Mouse (Mus musculus) CD4-positive, CD25-positive, alpha-beta regulatory T cell (primary cell): ENCODE measurements around the gene Clec4b2. TPM values are rescaled to one million over a fixed set of nuclear protein-coding genes. Genes with fewer than 3 reads are reported as not detected.

Source experiments
- polyA plus RNA-seq: library from polyadenylated mRNA; unstranded; fragments of 100-300 nt; shearing (Covaris generic); gene quantifications from one replicate; pipeline ENCODE4 v1.2.1, GENCODE M21; 2017

Gene Clec4b2
- polyA plus RNA-seq: not detected

GRCm38 (mm10) chr6:123172593-123172992 is at the start of gene Clec4b2:
TSS of gene Clec4b2 (plus strand) at chr6:123172893.

GRCm38 (mm10) chr6:123229644-123230043 is 57.0 kb downstream of the Clec4b2 start, which contains the start of gene Clec4n:
TSS of gene Clec4n (plus strand) at chr6:123229843.

Other genes starting within 250 kb of the Clec4b2 start
- gene Clec4a3, start 220.4 kb upstream of the Clec4b2 start, polyA plus RNA-seq: 0.20 TPM
- 0.31 TPM for gene Clec4a4, start 182.5 kb upstream of the Clec4b2 start, polyA plus RNA-seq
- 0.32 TPM for gene Clec4b1, start 122.9 kb upstream of the Clec4b2 start, polyA plus RNA-seq
- 0.32 TPM for gene Clec4a2, start 66.5 kb upstream of the Clec4b2 start, polyA plus RNA-seq
- gene Clec4n, start 57.0 kb downstream of the Clec4b2 start, polyA plus RNA-seq: 3.3 TPM
- not detected for gene Clec4d, start 89.2 kb downstream of the Clec4b2 start, polyA plus RNA-seq
- gene Clec4e, start 117.0 kb downstream of the Clec4b2 start, polyA plus RNA-seq: not detected
- not detected for gene Vmn2r19, start 135.4 kb downstream of the Clec4b2 start, polyA plus RNA-seq
- 0.04 TPM for gene Vmn2r20, start 245.2 kb downstream of the Clec4b2 start, polyA plus RNA-seq